Mouse (Mus musculus) spleen, adult 2 months (tissue): ENCODE data around the gene Panx3. TPM values are rescaled to one million over a fixed set of nuclear protein-coding genes. Genes with fewer than 3 reads are reported as not detected.

Source experiments
- DNase-seq, 2 experiments: peaks; one replicate each; pipeline versions ENCODE4 v3.0.0 to v3.0.0-alpha.2; 2012 to 2021; ENCODE audit warnings: low spot score in 2 of 2, low read depth in 1 of 2
- H3K27ac ChIP-seq: fragments of 200-500 bp; 2 replicates; pipeline ENCODE4 v1.5.1; 2012; ENCODE audit warnings: low read length, inconsistent platforms; ENCODE audit not compliant: insufficient read depth
- H3K27me3 ChIP-seq: fragments of 200-500 bp; 2 replicates; pipeline ENCODE4 v1.6.1; 2012; ENCODE audit warnings: mild to moderate bottlenecking, moderate library complexity, low read length, inconsistent platforms; ENCODE audit not compliant: control insufficient read depth, insufficient read depth
- H3K36me3 ChIP-seq: fragments of 200-500 bp; 2 replicates; pipeline ENCODE4 v1.6.1; 2012; ENCODE audit warnings: mild to moderate bottlenecking, low read length, inconsistent platforms; ENCODE audit not compliant: control insufficient read depth, insufficient read depth
- H3K4me1 ChIP-seq: fragments of 200-500 bp; 2 replicates; pipeline ENCODE4 v1.6.1; 2011; ENCODE audit warnings: inconsistent platforms; ENCODE audit not compliant: control insufficient read depth, insufficient read depth, insufficient read length
- H3K4me3 ChIP-seq: fragments of 200-500 bp; 2 replicates; pipeline ENCODE4 v1.5.1; 2011; ENCODE audit warnings: mild to moderate bottlenecking, inconsistent platforms; ENCODE audit not compliant: insufficient read depth, insufficient read length; ENCODE audit errors: extremely low read depth
- CTCF ChIP-seq: fragments of 200-500 bp; IDR thresholded peaks from 2 replicates; pipeline ENCODE4 v1.5.1; 2011; ENCODE audit warnings: mild to moderate bottlenecking, inconsistent platforms; ENCODE audit not compliant: insufficient read depth, insufficient read length, insufficient replicate concordance; ENCODE audit errors: extremely low read depth
- POLR2A ChIP-seq: fragments of 200-500 bp; IDR thresholded peaks from 2 replicates; pipeline ENCODE4 v1.6.1; 2011; ENCODE audit warnings: low read depth, low read length, inconsistent platforms
- WGBS: fragments of 180-500 bp; shearing (Covaris S2); methylation state at CpG from one replicate; pipeline ENCODE4 v1.1.7; 2018; 5-methylcytosine and 5-hydroxymethylcytosine counted together
- polyA plus RNA-seq: library from polyadenylated mRNA; depleted of rRNA; stranded (reverse); fragments of >200 nt; gene quantifications from 2 replicates; pipeline ENCODE4 v1.2.3, GENCODE M21; 2012

Gene Panx3
- polyA plus RNA-seq, 1 experiment, result not detected

- Histone ChIP-seq H3K36me3 (peaks cover 15% of the 10 kb centered on the region), H3K4me1 (peaks cover 3% of the 10 kb centered on the region; the same call in 1 of the 2 replicates), H3K4me3 (peak overlapping the region; percentile 83), H3K27ac (peak overlapping the region; percentile 91), H3K27me3 (no peaks in the 10 kb centered on the region)
- TF ChIP-seq POLR2A, result no peak
- TF ChIP-seq CTCF, result no peak
- peak; percentile 9 to 56 for DNase-seq
- under 1% methylated on average over 10 of the region's 10 CpGs for WGBS
These were observed 12.6 kb downstream of the Panx3 start for GRCm38 (mm10) chr9:37656439-37656881.

- Histone ChIP-seq H3K4me3 (peak overlapping the region; percentile 32), H3K27ac (no peak overlapping the region), H3K36me3 (peaks cover 15% of the 10 kb centered on the region), H3K27me3 (no peaks in the 10 kb centered on the region), H3K4me1 (peaks cover 3% of the 10 kb centered on the region; the same call in 1 of the 2 replicates)
- DNase-seq, result peak in 1 of 2 experiments; percentile 21
- no peak for TF ChIP-seq POLR2A
- TF ChIP-seq CTCF, result no peak
- WGBS, result 16% methylated on average over 8 of the region's 8 CpGs
These were observed 13.1 kb downstream of the Panx3 start for GRCm38 (mm10) chr9:37655961-37656360.

DNA sequence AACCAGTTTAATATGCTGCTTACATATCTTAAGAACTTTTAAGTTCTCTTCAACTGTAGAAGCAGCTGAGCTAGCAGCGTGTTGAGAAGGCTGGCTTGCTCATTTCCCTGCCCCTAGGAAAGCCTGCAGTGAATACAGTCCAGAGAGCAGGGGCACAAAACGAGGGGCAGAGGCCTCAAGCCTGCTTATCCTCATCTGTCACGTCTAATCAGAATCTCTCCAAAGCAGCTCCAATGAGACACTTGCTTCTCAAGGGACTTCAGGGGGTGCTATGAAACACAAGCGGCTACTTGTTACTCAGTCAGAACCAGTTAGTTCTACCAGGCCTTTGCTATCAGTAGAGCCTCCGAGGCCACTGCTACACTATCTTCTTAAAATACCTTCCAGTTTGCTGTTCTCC lies 15.2 kb downstream of the Panx3 start:
- Histone ChIP-seq H3K36me3 (peaks cover 28% of the 10 kb centered on the region), H3K4me3 (no peak overlapping the region), H3K27me3 (no peaks in the 10 kb centered on the region), H3K4me1 (peaks cover 3% of the 10 kb centered on the region; the same call in 1 of the 2 replicates), H3K27ac (no peak overlapping the region)
- no peak for DNase-seq
- 93% methylated on average over 5 of the region's 5 CpGs for WGBS
- TF ChIP-seq CTCF (no peak), POLR2A (no peak)

GRCm38 (mm10) chr9:37650639-37651038 lies 18.4 kb downstream of the Panx3 start:
- 96% methylated on average over 5 of the region's 5 CpGs for WGBS
- no peak for TF ChIP-seq POLR2A
- no peak for DNase-seq
- Histone ChIP-seq H3K36me3 (peaks cover 38% of the 10 kb centered on the region), H3K4me1 (no peaks in the 10 kb centered on the region), H3K4me3 (no peak overlapping the region), H3K27me3 (no peaks in the 10 kb centered on the region), H3K27ac (no peak overlapping the region)

DNA sequence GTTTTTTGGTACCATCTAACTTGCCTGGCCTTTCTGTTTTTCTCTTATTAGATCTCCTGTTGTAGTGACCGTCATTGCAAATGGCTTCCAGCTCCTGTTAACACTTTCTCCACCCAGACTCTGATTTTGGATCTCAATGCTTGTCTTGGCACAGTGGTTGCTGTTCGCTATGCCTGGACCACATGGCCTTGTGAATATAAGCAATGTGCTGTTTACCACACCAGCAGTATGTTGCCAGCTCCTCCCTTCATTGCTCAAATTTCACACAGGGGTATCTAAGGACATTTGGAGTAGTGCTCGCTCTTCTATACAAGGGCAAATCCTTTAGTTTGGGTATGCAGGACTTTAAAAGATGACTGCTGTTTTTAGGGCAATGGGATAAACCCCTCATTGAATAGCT lies 22.8 kb downstream of the Panx3 start:
- H3K36me3 ChIP-seq, result peaks cover 25% of the 10 kb centered on the region
- no peak for DNase-seq
- no peaks in the 10 kb centered on the region for H3K27me3 ChIP-seq
- H3K4me3 ChIP-seq, result no peak overlapping the region
- TF ChIP-seq POLR2A (no peak), CTCF (no peak)
- no peak overlapping the region for H3K27ac ChIP-seq
- no peaks in the 10 kb centered on the region for H3K4me1 ChIP-seq
- 91% methylated on average over 3 of the region's 3 CpGs for WGBS

- H3K4me1 ChIP-seq, result no peaks in the 10 kb centered on the region
- H3K36me3 ChIP-seq, result peaks cover 1% of the 10 kb centered on the region; the same call in 1 of the 2 replicates
- no peak overlapping the region for H3K4me3 ChIP-seq
- 90% methylated on average over 3 of the region's 3 CpGs for WGBS
- no peak for DNase-seq
- no peaks in the 10 kb centered on the region for H3K27me3 ChIP-seq
- H3K27ac ChIP-seq, result no peak overlapping the region
- TF ChIP-seq POLR2A (no peak), CTCF (no peak)
These were observed 30.3 kb downstream of the Panx3 start for GRCm38 (mm10) chr9:37638721-37639120.

GRCm38 (mm10) chr9:37636800-37637542 lies 32.1 kb downstream of the Panx3 start:
- Histone ChIP-seq H3K4me1 (no peaks in the 10 kb centered on the region), H3K27ac (no peak overlapping the region), H3K4me3 (no peak overlapping the region), H3K36me3 (no peaks in the 10 kb centered on the region), H3K27me3 (no peaks in the 10 kb centered on the region)
- TF ChIP-seq POLR2A, result no peak
- TF ChIP-seq CTCF, result no peak
- 58% methylated on average over 6 of the region's 6 CpGs for WGBS
- no peak for DNase-seq

- TF ChIP-seq CTCF (peak; percentile 58; the same call in 1 of the 2 replicates), POLR2A (no peak)
- no peaks in the 10 kb centered on the region for H3K36me3 ChIP-seq
- DNase-seq, result peak in 1 of 2 experiments; percentile 22
- 27% methylated on average over 7 of the region's 7 CpGs for WGBS
- no peaks in the 10 kb centered on the region for H3K4me1 ChIP-seq
- H3K4me3 ChIP-seq, result no peak overlapping the region
- no peak overlapping the region for H3K27ac ChIP-seq
- H3K27me3 ChIP-seq, result no peaks in the 10 kb centered on the region
These were observed 32.7 kb downstream of the Panx3 start for GRCm38 (mm10) chr9:37636335-37636734.
